Mouse (Mus musculus) cortical plate, adult 2 months (tissue): Measurements from ENCODE around the gene Sh2d5.

Experiments used
- CTCF ChIP-seq: fragments of 200-500 bp; IDR thresholded peaks from 2 replicates; pipeline ENCODE4 v1.5.1; 2011; ENCODE audit warnings: mild to moderate bottlenecking, control low read depth, low read length; ENCODE audit not compliant: insufficient read depth; ENCODE audit errors: extremely low read depth
- POLR2A ChIP-seq: fragments of 200-500 bp; IDR thresholded peaks from 2 replicates; pipeline ENCODE4 v1.6.1; 2011; ENCODE audit warnings: mild to moderate bottlenecking, low read length, control low read depth; ENCODE audit not compliant: insufficient read depth; ENCODE audit errors: extremely low read depth

DNA sequence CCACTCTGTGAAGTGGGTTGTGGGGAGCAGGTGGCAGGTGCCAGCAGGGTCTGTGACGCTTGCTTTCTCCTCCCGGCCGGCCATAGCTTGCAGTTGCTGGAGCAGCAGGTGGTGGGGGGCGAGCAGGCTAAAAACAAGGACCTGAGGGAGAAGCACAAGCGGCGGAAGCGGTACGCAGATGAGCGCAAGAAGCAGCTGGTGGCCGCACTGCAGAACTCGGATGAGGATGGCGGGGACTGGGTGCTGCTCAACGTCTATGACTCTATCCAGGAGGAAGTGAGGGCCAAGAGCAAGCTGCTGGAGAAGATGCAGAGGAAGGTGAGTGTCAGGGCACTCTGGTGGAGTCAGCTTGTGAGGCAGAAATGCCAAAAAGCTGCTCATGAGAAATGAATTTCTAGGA, 41.8 kb downstream of the Sh2d5 start:
- TF ChIP-seq CTCF: no peak
- TF ChIP-seq POLR2A: no peak
